Mouse (Mus musculus) cortical plate, adult 2 months (tissue): ENCODE measurements around the gene Rhoj.

ENCODE experiments used
- CTCF ChIP-seq: fragments of 200-500 bp; IDR thresholded peaks from 2 replicates; pipeline ENCODE4 v1.5.1; 2011; ENCODE audit warnings: mild to moderate bottlenecking, control low read depth, low read length; ENCODE audit not compliant: insufficient read depth; ENCODE audit errors: extremely low read depth
- POLR2A ChIP-seq: fragments of 200-500 bp; IDR thresholded peaks from 2 replicates; pipeline ENCODE4 v1.6.1; 2011; ENCODE audit warnings: mild to moderate bottlenecking, low read length, control low read depth; ENCODE audit not compliant: insufficient read depth; ENCODE audit errors: extremely low read depth

- TF ChIP-seq CTCF (peak; percentile 55), POLR2A (no peak)
These were observed 141.4 kb downstream of the Rhoj start for GRCm38 (mm10) chr12:75449475-75449966.
